Mouse (Mus musculus): ENCODE measurements around the gene Hoxd10. TPM values are rescaled to one million over a fixed set of nuclear protein-coding genes. Genes with fewer than 3 reads are reported as not detected.

Hoxd10 gene
- total and polyA plus RNA-seq, 2 experiments from 2014 or later = not detected

GRCm38 (mm10) chr2:74682796-74683195, 8.9 kb upstream of the Hoxd10 start:
- TF ChIP-seq CTCF (IDR thresholded peaks at IDR 0.05; ENCODE audit: low read depth) = no peak
- ATAC-seq (no peak), DNase-seq (no peak)
- Histone ChIP-seq H3K9me3 (ENCODE audit: low read length) (no peaks in the 10 kb centered on the region), H3K4me3 (ENCODE audit: low read depth, low read length) (no peak overlapping the region; the same call in 1 of the 2 replicates), H3K4me1 (ENCODE audit: insufficient read depth) (no peaks in the 10 kb centered on the region), H3K27ac (ENCODE audit: low read depth, low read length) (no peak overlapping the region), H3K9ac (no peak overlapping the region), H3K27me3 (ENCODE audit: insufficient read depth, low read length) (peaks cover 92% of the 10 kb centered on the region), H3K4me2 (ENCODE audit: low read depth) (0 out of 2 replicates have a peak overlapping the region, but pooled peaks have one; percentile 10), H3K36me3 (ENCODE audit: insufficient read depth) (no peaks in the 10 kb centered on the region)
- WGBS = 2% methylated on average over 30 of the region's 51 CpGs

GRCm38 (mm10) chr2:74683471-74683951, 8.2 kb upstream of the Hoxd10 start:
- WGBS = 1% methylated on average over 18 of the region's 18 CpGs
- Histone ChIP-seq H3K36me3 (ENCODE audit: insufficient read depth) (no peaks in the 10 kb centered on the region), H3K9me3 (ENCODE audit: low read length) (no peaks in the 10 kb centered on the region)

GRCm38 (mm10) chr2:74684106-74684505, 7.6 kb upstream of the Hoxd10 start:
- H3K4me3 ChIP-seq (ENCODE audit: low read depth, low read length) = no peak overlapping the region
- 2% methylated on average over 12 of the region's 12 CpGs for WGBS
- H3K4me1 ChIP-seq (ENCODE audit: insufficient read depth) = no peaks in the 10 kb centered on the region
- no peaks in the 10 kb centered on the region for H3K36me3 ChIP-seq (ENCODE audit: insufficient read depth)
- TF ChIP-seq CTCF (IDR thresholded peaks at IDR 0.05; ENCODE audit: low read depth) = no peak
- no peaks in the 10 kb centered on the region for H3K9me3 ChIP-seq (ENCODE audit: low read length)
- H3K27ac ChIP-seq (ENCODE audit: low read depth, low read length) = no peak overlapping the region
- H3K9ac ChIP-seq = no peak overlapping the region
- no peak overlapping the region for H3K4me2 ChIP-seq (ENCODE audit: low read depth)
- DNase-seq = no peak
- no peak for ATAC-seq
- H3K27me3 ChIP-seq (ENCODE audit: insufficient read depth, low read length) = peaks cover 93% of the 10 kb centered on the region

More at GRCm38 (mm10) chr2:74683471-74683951, 8.2 kb upstream of the Hoxd10 start:
- Histone ChIP-seq H3K4me1 (ENCODE audit: insufficient read depth) (no peaks in the 10 kb centered on the region), H3K9ac (no peak overlapping the region), H3K27me3 (ENCODE audit: insufficient read depth, low read length) (peaks cover 92% of the 10 kb centered on the region), H3K4me3 (ENCODE audit: low read depth, low read length) (no peak overlapping the region), H3K27ac (ENCODE audit: low read depth, low read length) (no peak overlapping the region), H3K4me2 (ENCODE audit: low read depth) (no peak overlapping the region)
- ATAC-seq (no peak), DNase-seq (no peak)
- TF ChIP-seq CTCF (IDR thresholded peaks at IDR 0.05; ENCODE audit: low read depth) = no peak

- Histone ChIP-seq H3K36me3 (ENCODE audit: insufficient read depth) (no peaks in the 10 kb centered on the region), H3K9ac (no peak overlapping the region), H3K27ac (ENCODE audit: low read depth, low read length) (no peak overlapping the region), H3K9me3 (ENCODE audit: low read length) (no peaks in the 10 kb centered on the region), H3K27me3 (ENCODE audit: insufficient read depth, low read length) (peaks cover 93% of the 10 kb centered on the region), H3K4me3 (ENCODE audit: low read depth, low read length) (no peak overlapping the region), H3K4me1 (ENCODE audit: insufficient read depth) (no peaks in the 10 kb centered on the region), H3K4me2 (ENCODE audit: low read depth) (no peak overlapping the region)
- DNase-seq (no peak), ATAC-seq (no peak)
- WGBS = 12% methylated on average over 4 of the region's 4 CpGs
- TF ChIP-seq CTCF (IDR thresholded peaks at IDR 0.05; ENCODE audit: low read depth) = no peak
Measured at GRCm38 (mm10) chr2:74685059-74685603, 6.6 kb upstream of the Hoxd10 start.

GRCm38 (mm10) chr2:74686301-74686987, 5.3 kb upstream of the Hoxd10 start:
- TF ChIP-seq CTCF (IDR thresholded peaks at IDR 0.05; ENCODE audit: low read depth) = peak; percentile 64
- ATAC-seq = no peak
- Histone ChIP-seq H3K4me3 (ENCODE audit: low read depth, low read length) (no peak overlapping the region), H3K9me3 (ENCODE audit: low read length) (0 out of 2 replicates have a peak, but pooled peaks cover 2% of the 10 kb centered on the region), H3K36me3 (ENCODE audit: insufficient read depth) (no peaks in the 10 kb centered on the region), H3K4me1 (ENCODE audit: insufficient read depth) (no peaks in the 10 kb centered on the region), H3K27ac (ENCODE audit: low read depth, low read length) (no peak overlapping the region), H3K9ac (no peak overlapping the region), H3K4me2 (ENCODE audit: low read depth) (no peak overlapping the region), H3K27me3 (ENCODE audit: insufficient read depth, low read length) (peaks cover 90% of the 10 kb centered on the region)
- 5% methylated on average over 17 of the region's 17 CpGs for WGBS
- DNase-seq = peak; percentile 80

GRCm38 (mm10) chr2:74686988-74687697, 4.6 kb upstream of the Hoxd10 start:
- 2% methylated on average over 27 of the region's 27 CpGs for WGBS
- peaks cover 90% of the 10 kb centered on the region for H3K27me3 ChIP-seq (ENCODE audit: insufficient read depth, low read length)
- no peak for TF ChIP-seq CTCF (IDR thresholded peaks at IDR 0.05; ENCODE audit: low read depth)
- H3K9me3 ChIP-seq (ENCODE audit: low read length) = 0 out of 2 replicates have a peak, but pooled peaks cover 4% of the 10 kb centered on the region
- H3K27ac ChIP-seq (ENCODE audit: low read depth, low read length) = no peak overlapping the region
- no peak overlapping the region for H3K9ac ChIP-seq
- ATAC-seq (no peak), DNase-seq (no peak)
- no peaks in the 10 kb centered on the region for H3K36me3 ChIP-seq (ENCODE audit: insufficient read depth)
- H3K4me2 ChIP-seq (ENCODE audit: low read depth) = no peak overlapping the region
- no peaks in the 10 kb centered on the region for H3K4me1 ChIP-seq (ENCODE audit: insufficient read depth)
- H3K4me3 ChIP-seq (ENCODE audit: low read depth, low read length) = no peak overlapping the region

Measured in forebrain, postnatal 0 days (tissue).